Mouse (Mus musculus) sigmoid colon, adult 10 weeks (tissue): ENCODE results near the gene Alg9. TPM values are rescaled to one million over a fixed set of nuclear protein-coding genes. Genes with fewer than 3 reads are reported as not detected.

Experiments
- polyA plus RNA-seq: library from polyadenylated mRNA; stranded (reverse); fragments of 350-450 nt; fragmentation: Illumina TruSeq; extraction: RNeasy Lipid Tissue Mini Kit (QIAGEN cat#74804); gene quantifications from one replicate; pipeline ENCODE4 v1.2.3, GENCODE M21; 2014; ENCODE audit warnings: low read depth, low replicate concordance

The Alg9 gene
- 10.8 TPM for polyA plus RNA-seq

DNA sequence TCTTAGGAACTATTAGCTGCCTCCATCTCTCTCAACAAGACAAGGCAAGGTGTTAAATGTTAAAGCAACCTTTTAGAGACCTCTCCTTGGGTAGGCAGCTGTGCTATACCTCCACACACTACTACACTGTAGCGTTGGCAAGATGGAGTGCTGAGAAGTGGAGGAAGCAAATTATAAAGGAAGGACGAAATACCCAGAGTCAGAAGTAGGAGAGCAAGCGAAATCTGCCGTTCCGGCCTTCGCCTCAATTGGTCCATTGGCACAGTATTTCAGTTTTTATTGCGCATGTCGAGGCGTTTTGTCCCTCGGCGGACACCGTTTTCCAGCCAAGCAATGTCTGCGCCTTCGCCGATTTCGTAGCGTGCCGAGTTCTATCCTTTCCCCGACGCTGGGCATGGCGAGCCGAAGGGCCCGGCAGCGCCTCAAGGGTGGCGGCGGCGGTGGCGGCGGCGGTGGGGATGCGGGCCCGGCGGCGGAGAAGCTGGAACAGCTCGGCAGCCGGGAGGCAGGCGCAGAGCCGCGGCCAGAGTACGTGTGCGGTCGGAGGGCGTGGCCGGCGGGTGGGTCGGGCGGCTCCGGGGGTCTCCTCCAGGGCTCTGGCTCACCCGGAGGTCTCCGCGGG lies at the start of gene Alg9, which contains the start of gene 1110032A03Rik:
Alg9 (plus strand) TSS at position 29 of the 622 bp plus-strand sequence.
1110032A03Rik (minus strand) TSS at position 530 of the 622 bp plus-strand sequence.

DNA sequence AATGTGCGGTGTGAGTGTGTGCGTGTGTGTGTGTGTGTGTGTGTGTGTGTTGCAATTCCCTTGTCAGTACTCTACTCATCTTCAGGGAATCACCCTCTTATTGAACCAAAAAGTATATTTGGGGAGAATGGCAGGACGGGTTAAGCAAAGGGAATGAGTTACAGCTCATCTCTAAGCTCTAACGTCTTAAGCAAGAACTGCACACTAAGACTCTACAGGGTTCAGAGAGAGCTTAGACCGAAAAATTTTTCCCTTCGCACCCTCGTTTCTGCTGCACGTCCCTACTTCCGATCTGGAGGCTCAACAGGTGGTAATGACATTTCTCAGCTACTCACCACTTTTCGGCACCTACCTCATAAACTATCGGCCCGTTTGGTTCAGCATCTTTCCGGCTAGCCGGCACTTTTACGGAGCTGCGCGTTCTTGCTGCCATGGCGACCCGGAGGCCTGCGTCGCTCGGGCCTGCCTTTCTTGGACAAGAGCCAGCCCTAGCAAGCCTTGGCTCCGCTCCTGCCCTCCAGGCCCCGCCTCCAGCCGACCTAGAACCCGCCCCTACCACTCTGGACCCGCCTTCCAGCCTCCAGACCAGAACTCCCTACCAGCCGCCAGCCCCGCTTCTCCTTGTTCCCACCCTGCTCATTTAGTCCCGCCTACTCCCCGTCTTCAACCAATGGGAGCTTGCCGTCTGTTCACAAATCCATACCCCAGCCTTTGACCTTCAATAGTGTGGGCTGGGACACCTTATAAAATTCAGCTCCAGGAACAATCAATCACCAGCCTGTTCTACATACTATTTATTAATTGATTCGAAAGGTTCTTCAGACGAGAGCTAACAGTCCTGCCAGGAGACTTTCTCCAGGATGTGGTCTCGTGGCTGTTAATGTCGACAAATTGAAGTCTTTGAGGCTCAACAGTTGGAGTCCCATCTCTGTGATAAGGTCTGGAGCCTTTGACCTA lies 35.6 kb upstream of the Alg9 start, which contains the start of gene Dixdc1:
Dixdc1 (minus strand) TSS at position 604 of the 957 bp plus-strand sequence.

DNA sequence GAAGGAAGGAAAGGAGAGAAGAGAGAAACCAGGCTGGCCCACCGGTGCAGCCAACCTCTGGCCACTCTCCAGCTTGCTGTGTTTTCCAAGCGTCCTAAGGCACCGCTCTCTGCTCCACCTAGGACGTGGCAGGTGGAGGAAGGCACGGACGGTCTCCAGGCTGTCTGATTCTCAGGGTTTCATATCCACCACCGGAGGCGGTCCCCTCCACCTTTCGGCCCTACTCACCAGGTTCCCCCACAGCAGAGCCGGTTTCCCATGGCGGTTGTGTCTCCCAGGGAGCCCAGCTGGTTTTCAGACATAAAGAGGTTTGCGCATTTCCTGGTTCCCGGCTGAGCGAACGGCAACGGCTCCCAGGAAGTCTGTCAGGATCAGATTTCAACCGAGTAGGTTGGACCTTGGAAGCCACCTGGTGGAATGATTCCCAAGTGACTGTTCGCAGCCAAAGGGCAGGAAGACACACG lies 28.6 kb upstream of the Alg9 start, which contains the start of gene 2310030G06Rik:
2310030G06Rik (minus strand) TSS at position 323 of the 464 bp plus-strand sequence.

DNA sequence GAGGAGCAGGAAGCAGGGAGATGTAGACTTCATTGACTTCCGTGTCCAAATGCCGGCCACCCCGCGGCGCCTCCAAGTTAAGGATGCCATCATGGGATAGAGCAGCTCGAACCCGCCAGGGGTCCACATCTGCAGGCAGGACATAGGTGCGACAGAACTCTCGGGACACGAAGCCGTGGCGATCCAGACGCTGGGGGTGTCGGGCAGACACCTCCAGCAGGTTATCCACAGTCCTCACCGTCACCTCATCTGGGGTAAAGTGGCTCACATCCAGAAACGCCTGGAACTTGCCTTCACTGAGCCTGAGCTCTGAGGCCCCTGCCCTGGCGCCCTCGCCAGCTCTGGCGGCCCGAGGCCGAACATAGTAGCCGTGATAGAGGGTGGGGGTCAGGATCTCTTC lies 23.5 kb upstream of the Alg9 start, which contains the start of gene Cryab:
Cryab (plus strand) TSS at position 3 of the 400 bp plus-strand sequence.

DNA sequence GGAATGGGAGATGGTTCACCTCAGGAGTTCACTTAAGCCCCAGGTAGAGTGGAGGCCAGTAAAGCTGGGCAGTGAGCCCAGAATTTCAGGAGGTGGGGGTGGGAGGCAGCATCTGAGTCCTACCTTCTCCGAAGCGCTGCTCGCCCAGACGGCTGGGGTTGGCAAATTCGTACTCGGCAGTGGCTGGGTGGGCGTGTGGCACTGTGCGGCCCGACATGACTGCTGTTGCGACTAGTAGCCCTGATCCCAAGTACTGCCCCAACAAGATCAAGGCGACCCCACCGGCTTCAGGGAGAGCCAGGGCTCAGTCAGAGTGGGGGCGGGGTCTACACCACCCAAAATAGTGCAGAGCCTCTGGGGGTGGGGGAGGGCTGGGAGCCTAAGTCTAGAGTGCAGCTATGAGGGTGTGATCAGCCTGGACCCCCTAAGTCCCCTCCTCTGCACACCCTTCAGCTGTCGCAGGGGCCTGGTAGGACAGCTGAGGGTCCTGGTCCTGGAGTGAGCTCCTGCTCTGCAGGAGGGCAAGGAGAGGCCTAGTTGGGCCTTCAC lies 22.7 kb upstream of the Alg9 start, which contains the start of gene Hspb2:
Hspb2 (minus strand) TSS at position 301 of the 549 bp plus-strand sequence.

DNA sequence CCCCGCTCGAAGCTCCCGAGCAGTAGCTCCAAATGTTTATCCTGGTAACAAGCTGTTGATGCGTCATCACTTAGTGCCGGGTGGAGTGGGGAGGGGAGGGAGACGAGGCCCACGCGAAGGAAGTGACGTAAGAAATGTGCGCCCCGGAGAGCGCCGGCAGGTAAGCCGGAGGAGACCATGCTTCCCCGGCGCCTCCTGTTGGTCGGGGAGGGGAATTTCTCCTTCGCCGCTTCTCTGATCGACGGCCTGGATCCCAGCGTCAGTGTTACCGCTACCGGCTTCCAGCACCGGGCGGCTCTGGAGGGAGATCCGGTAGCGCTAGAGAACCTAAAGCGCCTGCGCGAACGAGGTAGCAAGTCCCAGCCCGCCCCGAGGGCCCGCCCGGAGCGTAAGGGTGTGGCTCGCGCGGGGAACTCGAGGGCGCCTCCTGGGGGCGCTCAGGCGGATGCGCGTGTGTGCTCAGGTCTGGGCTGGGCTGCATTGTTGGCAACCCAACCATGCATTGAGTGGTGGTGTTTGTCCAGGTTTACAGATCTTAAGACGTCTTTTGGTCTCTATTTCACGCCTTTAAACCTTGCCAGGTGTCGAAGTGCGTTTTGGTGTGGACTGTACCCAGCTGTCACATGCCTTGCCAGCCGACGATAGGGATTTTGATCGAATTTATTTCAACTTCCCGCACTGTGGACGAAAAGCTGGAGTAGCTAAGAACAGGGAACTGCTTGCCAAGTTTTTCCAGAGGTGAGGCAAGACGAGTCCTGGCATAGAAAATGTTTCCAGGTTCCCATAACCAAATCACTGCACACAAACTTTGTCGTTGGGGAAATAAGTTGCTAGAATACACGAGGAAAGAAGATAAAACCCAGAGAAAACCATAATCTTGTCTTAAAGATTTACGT lies 6.5 kb upstream of the Alg9 start, which contains the start of gene Fdxacb1:
Fdxacb1 (plus strand) TSS at position 130 of the 896 bp plus-strand sequence.

DNA sequence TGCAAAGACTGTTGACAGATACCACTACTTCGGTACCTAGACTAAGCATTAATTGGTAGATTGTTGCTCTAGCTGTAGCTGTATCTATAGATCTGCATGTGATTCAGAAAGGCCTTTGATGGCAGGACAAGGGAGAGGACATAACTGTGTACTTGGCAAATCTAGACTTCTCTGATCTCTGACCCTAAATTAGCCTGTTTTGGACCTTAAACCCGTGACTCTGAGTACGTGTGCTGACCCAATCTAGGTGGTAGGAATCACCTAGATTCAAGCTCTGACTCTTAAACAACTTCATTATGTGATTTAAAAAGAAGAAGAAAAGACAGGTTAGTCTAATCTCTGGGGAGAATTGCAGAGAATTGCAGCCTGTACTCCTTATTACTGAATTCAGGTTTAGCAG lies 70.3 kb downstream of the Alg9 start, which contains the start of gene Ppp2r1b:
Ppp2r1b (plus strand) TSS at position 221 of the 400 bp plus-strand sequence.

Other genes starting within 250 kb of the Alg9 start
- gene Pts, start 246.3 kb upstream of the Alg9 start, polyA plus RNA-seq, result 200 TPM
- gene Il18, start 220.2 kb upstream of the Alg9 start, polyA plus RNA-seq, result 1,164 TPM
- gene Bco2, start 219.8 kb upstream of the Alg9 start, polyA plus RNA-seq, result 25.0 TPM
- 13.9 TPM for gene Tex12, start 213.7 kb upstream of the Alg9 start, polyA plus RNA-seq
- gene Sdhd, start 171.2 kb upstream of the Alg9 start, polyA plus RNA-seq, result 374 TPM
- gene Timm8b, start 171.1 kb upstream of the Alg9 start, polyA plus RNA-seq, result 88.6 TPM
- 4.5 TPM for gene Pih1d2, start 157.7 kb upstream of the Alg9 start, polyA plus RNA-seq
- 123 TPM for gene Nkapd1, start 157.6 kb upstream of the Alg9 start, polyA plus RNA-seq
- 118 TPM for gene Dlat, start 115.2 kb upstream of the Alg9 start, polyA plus RNA-seq
- gene Dixdc1, start 35.5 kb upstream of the Alg9 start, polyA plus RNA-seq, result 22.0 TPM
- gene 2310030G06Rik, start 28.5 kb upstream of the Alg9 start, polyA plus RNA-seq, result 44.2 TPM
- gene Cryab, start 23.7 kb upstream of the Alg9 start, polyA plus RNA-seq, result 10.2 TPM
- not detected for gene Hspb2, start 22.7 kb upstream of the Alg9 start, polyA plus RNA-seq
- 8.9 TPM for gene Fdxacb1, start 6.8 kb upstream of the Alg9 start, polyA plus RNA-seq
- 94.8 TPM for gene 1110032A03Rik, start 501 bp downstream of the Alg9 start, polyA plus RNA-seq
- 29.4 TPM for gene Ppp2r1b, start 70.3 kb downstream of the Alg9 start, polyA plus RNA-seq
- 22.6 TPM for gene Sik2, start 234.1 kb downstream of the Alg9 start, polyA plus RNA-seq